Mouse (Mus musculus) spleen, postnatal 4 days (tissue): ENCODE results near the gene Slc37a3.
"Not testable (repeated sequence)": the region's sequence is repeated elsewhere in the genome, so short reads cannot be mapped to it uniquely, and the experiment has no call there.

Source experiments
- DNase-seq, 2 experiments: peaks; one replicate each; pipeline ENCODE4 v3.0.0; 2022; ENCODE audit warnings: low spot score in 2 of 2

Gene Slc37a3

GRCm38 (mm10) chr6:39377311-39377827 is at the start of gene Slc37a3:
Gene Slc37a3, minus strand, starts transcription at chr6:39377675.
- peak; percentile 83 to 93 for DNase-seq

- no peak for DNase-seq
Measured at GRCm38 (mm10) chr6:39426725-39427124, 49.2 kb upstream of the Slc37a3 start.

- DNase-seq: peak in 1 of 2 experiments; percentile 37
Measured at GRCm38 (mm10) chr6:39425181-39425580, 47.7 kb upstream of the Slc37a3 start.

- peak in 1 of 2 experiments; percentile 48 for DNase-seq
Measured at GRCm38 (mm10) chr6:39423686-39424085, 46.2 kb upstream of the Slc37a3 start.

- DNase-seq: peak in 1 of 2 experiments; percentile 30
Measured at GRCm38 (mm10) chr6:39423130-39423551, 45.7 kb upstream of the Slc37a3 start.

GRCm38 (mm10) chr6:39420867-39421266 is 43.4 kb upstream of the Slc37a3 start:
- DNase-seq: no peak

GRCm38 (mm10) chr6:39419851-39420721 is 42.6 kb upstream of the Slc37a3 start, which contains the start of gene Mkrn1:
Gene Mkrn1, minus strand, starts transcription at chr6:39420462.
- DNase-seq: peak; percentile 87 to 90

GRCm38 (mm10) chr6:39419386-39419850 is 41.9 kb upstream of the Slc37a3 start:
- no peak for DNase-seq

- DNase-seq: not testable (repeated sequence)
Measured at GRCm38 (mm10) chr6:39416654-39417053, 39.2 kb upstream of the Slc37a3 start.

GRCm38 (mm10) chr6:39415762-39416161 is 38.3 kb upstream of the Slc37a3 start:
- peak; percentile 86 to 95 for DNase-seq

- DNase-seq: no peak
Measured at GRCm38 (mm10) chr6:39414106-39414505, 36.6 kb upstream of the Slc37a3 start.

- DNase-seq: no peak
Measured at GRCm38 (mm10) chr6:39406480-39406879, 29.0 kb upstream of the Slc37a3 start.

GRCm38 (mm10) chr6:39403136-39403535 is 25.7 kb upstream of the Slc37a3 start:
- no peak for DNase-seq

- no peak for DNase-seq
Measured at GRCm38 (mm10) chr6:39400343-39400742, 22.9 kb upstream of the Slc37a3 start.

- DNase-seq: no peak
Measured at GRCm38 (mm10) chr6:39398342-39398741, 20.9 kb upstream of the Slc37a3 start.

- DNase-seq: no peak
Measured at GRCm38 (mm10) chr6:39397046-39397445, 19.6 kb upstream of the Slc37a3 start.

- no peak for DNase-seq
Measured at GRCm38 (mm10) chr6:39395916-39396315, 18.4 kb upstream of the Slc37a3 start.

GRCm38 (mm10) chr6:39395471-39395870 is 18.0 kb upstream of the Slc37a3 start:
- no peak for DNase-seq

- no peak for DNase-seq
Measured at GRCm38 (mm10) chr6:39389988-39390387, 12.5 kb upstream of the Slc37a3 start.

- DNase-seq: peak in 1 of 2 experiments; percentile 22
Measured at GRCm38 (mm10) chr6:39381125-39381880, 3.8 kb upstream of the Slc37a3 start, which contains the start of gene Rab19. Gene Rab19, plus strand, starts transcription at chr6:39381175.

GRCm38 (mm10) chr6:39380276-39380675 is 2.8 kb upstream of the Slc37a3 start:
- no peak for DNase-seq

GRCm38 (mm10) chr6:39379749-39380148 is 2.3 kb upstream of the Slc37a3 start:
- DNase-seq: peak in 1 of 2 experiments; percentile 22
